Mouse (Mus musculus) bone marrow, adult 2 months (tissue): ENCODE data around the gene Lpgat1. TPM values are rescaled to one million over a fixed set of nuclear protein-coding genes. Genes with fewer than 3 reads are reported as not detected.

Experiments used
- H3K27ac ChIP-seq: fragments of 200-500 bp; 2 replicates; pipeline ENCODE4 v1.5.1; 2012; ENCODE audit warnings: low read depth, mild to moderate bottlenecking, control low read depth, inconsistent platforms, low read length; ENCODE audit not compliant: control insufficient read depth, poor library complexity, insufficient read depth
- H3K4me1 ChIP-seq: fragments of 200-500 bp; 2 replicates; pipeline ENCODE4 v1.6.1; 2011; ENCODE audit warnings: low read length; ENCODE audit not compliant: control insufficient read depth, insufficient read depth
- H3K4me3 ChIP-seq: fragments of 200-500 bp; replicated peaks from 2 replicates; pipeline ENCODE3; 2011; ENCODE audit warnings: mild to moderate bottlenecking, low read depth, low read length, control low read depth; ENCODE audit not compliant: control insufficient read depth
- CTCF ChIP-seq: fragments of 200-500 bp; IDR thresholded peaks from 2 replicates; pipeline ENCODE4 v1.5.1; 2011; ENCODE audit warnings: low read length, control low read depth; ENCODE audit not compliant: control insufficient read depth, insufficient read depth
- POLR2A ChIP-seq: fragments of 200-500 bp; IDR thresholded peaks from 2 replicates; pipeline ENCODE4 v1.6.1; 2011; ENCODE audit warnings: low read depth, mild to moderate bottlenecking, control low read depth, low read length, borderline replicate concordance; ENCODE audit not compliant: control insufficient read depth
- WGBS: fragments of 180-500 bp; shearing (Covaris S2); methylation state at CpG from one replicate; pipeline ENCODE4 v1.1.7; 2018; 5-methylcytosine and 5-hydroxymethylcytosine counted together
- polyA plus RNA-seq: library from polyadenylated mRNA; stranded (reverse); fragments of >200 nt; gene quantifications from 2 replicates; pipeline ENCODE4 v1.2.4, GENCODE M21; 2011; ENCODE audit warnings: low replicate concordance; ENCODE audit not compliant: missing spikeins, insufficient read depth, insufficient read length

Gene Lpgat1
- polyA plus RNA-seq, 1 experiment = 21.1 TPM

- Histone ChIP-seq H3K4me3 (no peak overlapping the region), H3K4me1 (no peaks in the 10 kb centered on the region; the same call in 1 of the 2 replicates), H3K27ac (no peak overlapping the region)
- TF ChIP-seq CTCF (no peak), POLR2A (no peak)
- 58% methylated on average over 2 of the region's 2 CpGs for WGBS
Observed at GRCm38 (mm10) chr1:191738726-191739125, 21.1 kb downstream of the Lpgat1 start.

GRCm38 (mm10) chr1:191740587-191741361 is 23.1 kb downstream of the Lpgat1 start:
- Histone ChIP-seq H3K27ac (no peak overlapping the region), H3K4me3 (no peak overlapping the region), H3K4me1 (no peaks in the 10 kb centered on the region; the same call in 1 of the 2 replicates)
- WGBS = 71% methylated on average over 6 of the region's 6 CpGs
- TF ChIP-seq POLR2A = no peak
- no peak for TF ChIP-seq CTCF

DNA sequence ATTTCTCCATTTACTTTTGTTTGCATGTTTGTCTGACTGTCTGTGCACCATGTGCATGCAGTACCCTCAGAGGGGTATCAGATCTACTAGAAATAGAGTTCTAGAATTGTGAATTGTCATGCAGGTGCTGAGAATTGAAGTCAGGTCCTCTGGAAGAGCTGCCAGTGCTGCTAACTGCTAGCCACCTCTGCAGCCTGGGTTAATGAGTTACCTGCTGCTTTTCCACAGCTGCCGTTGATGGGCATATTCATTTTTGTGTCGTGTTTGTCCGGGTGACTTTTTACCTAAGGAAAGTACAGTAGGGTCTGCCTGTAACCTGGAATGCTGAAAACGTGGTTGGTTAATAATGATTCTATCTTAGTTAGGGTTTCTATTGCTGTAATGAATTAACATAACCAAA is 24.0 kb downstream of the Lpgat1 start:
- WGBS = 83% methylated on average over 4 of the region's 4 CpGs
- no peak overlapping the region for H3K27ac ChIP-seq
- no peaks in the 10 kb centered on the region; the same call in 1 of the 2 replicates for H3K4me1 ChIP-seq
- TF ChIP-seq POLR2A = no peak
- H3K4me3 ChIP-seq = no peak overlapping the region

GRCm38 (mm10) chr1:191748431-191748830 is 30.8 kb downstream of the Lpgat1 start:
- H3K4me3 ChIP-seq = no peak overlapping the region
- no peak for TF ChIP-seq CTCF
- no peak for TF ChIP-seq POLR2A
- no peak overlapping the region for H3K27ac ChIP-seq
- 85% methylated on average over 1 of the region's 1 CpGs for WGBS
- H3K4me1 ChIP-seq = no peaks in the 10 kb centered on the region

GRCm38 (mm10) chr1:191756520-191757199 is 39.0 kb downstream of the Lpgat1 start:
- TF ChIP-seq CTCF (no peak), POLR2A (no peak)
- no peak overlapping the region for H3K4me3 ChIP-seq
- H3K27ac ChIP-seq = no peak overlapping the region
- H3K4me1 ChIP-seq = no peaks in the 10 kb centered on the region; the same call in 1 of the 2 replicates
- 14% methylated on average over 3 of the region's 3 CpGs for WGBS

GRCm38 (mm10) chr1:191774106-191774505 is 56.5 kb downstream of the Lpgat1 start:
- no peaks in the 10 kb centered on the region for H3K4me1 ChIP-seq
- TF ChIP-seq CTCF (no peak), POLR2A (no peak)
- WGBS = 57% methylated on average over 5 of the region's 5 CpGs
- H3K27ac ChIP-seq = no peak overlapping the region
- no peak overlapping the region for H3K4me3 ChIP-seq

- no peak for TF ChIP-seq CTCF
- no peak for TF ChIP-seq POLR2A
- Histone ChIP-seq H3K4me3 (no peak overlapping the region), H3K4me1 (no peaks in the 10 kb centered on the region), H3K27ac (no peak overlapping the region)
- 78% methylated on average over 8 of the region's 8 CpGs for WGBS
Observed at GRCm38 (mm10) chr1:191775116-191775515, 57.5 kb downstream of the Lpgat1 start.

GRCm38 (mm10) chr1:191777521-191777920 is 59.9 kb downstream of the Lpgat1 start:
- 86% methylated on average over 8 of the region's 8 CpGs for WGBS
- Histone ChIP-seq H3K4me3 (no peak overlapping the region), H3K27ac (no peak overlapping the region), H3K4me1 (no peaks in the 10 kb centered on the region)
- TF ChIP-seq POLR2A (no peak), CTCF (no peak)
